Mouse (Mus musculus) cortical plate, adult 2 months (tissue): ENCODE measurements around the gene Nisch.

Experiments used
- CTCF ChIP-seq: fragments of 200-500 bp; IDR thresholded peaks from 2 replicates; pipeline ENCODE4 v1.5.1; 2011; ENCODE audit warnings: mild to moderate bottlenecking, control low read depth, low read length; ENCODE audit not compliant: insufficient read depth; ENCODE audit errors: extremely low read depth
- POLR2A ChIP-seq: fragments of 200-500 bp; IDR thresholded peaks from 2 replicates; pipeline ENCODE4 v1.6.1; 2011; ENCODE audit warnings: mild to moderate bottlenecking, low read length, control low read depth; ENCODE audit not compliant: insufficient read depth; ENCODE audit errors: extremely low read depth

DNA sequence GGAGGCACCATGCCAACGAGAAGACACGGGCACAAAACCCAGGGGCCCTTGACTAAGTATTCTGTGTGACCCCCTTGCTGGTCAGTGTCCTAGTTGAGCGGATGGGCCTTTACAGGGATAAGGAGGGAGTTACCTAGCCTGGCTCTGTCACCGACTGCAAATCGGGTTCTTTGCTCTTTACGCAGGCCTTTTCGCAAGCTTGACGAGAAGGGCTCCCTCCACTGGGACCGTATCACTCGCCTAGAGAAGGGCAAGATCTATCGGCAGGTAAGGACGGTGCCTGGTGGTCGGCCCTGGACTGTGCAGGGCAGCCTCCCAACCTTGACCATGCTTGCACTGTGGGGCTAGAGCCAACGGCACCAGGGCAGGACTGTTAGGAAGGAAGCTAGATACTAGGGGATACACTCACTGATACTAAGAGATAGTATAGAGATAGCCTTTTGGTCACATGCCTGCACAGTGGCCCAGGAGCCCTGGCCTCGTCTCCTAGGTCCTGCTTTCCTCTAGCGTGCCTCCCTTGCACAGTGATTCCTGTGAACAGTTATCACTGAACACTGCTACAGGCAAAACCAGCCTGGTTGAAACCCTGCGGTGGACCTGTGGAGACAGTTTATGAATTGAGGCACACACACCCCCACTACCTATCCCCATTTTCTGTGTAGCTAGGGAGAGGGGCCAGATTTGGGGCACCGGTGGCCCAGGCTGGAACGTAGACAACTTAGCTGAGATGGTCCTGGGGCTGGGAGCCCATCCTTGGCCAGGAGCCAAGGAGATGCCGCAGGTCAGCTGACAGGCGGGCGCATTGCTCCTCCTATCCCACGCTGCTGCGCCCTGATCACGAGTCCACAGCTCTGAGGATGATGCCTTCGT, 80.1 kb downstream of the Nisch start:
- TF ChIP-seq CTCF: no peak
- TF ChIP-seq POLR2A: no peak
